Mouse (Mus musculus) liver, adult 10 weeks (tissue): ENCODE data around the gene Dgkg. TPM values are rescaled to one million over a fixed set of nuclear protein-coding genes. Genes with fewer than 3 reads are reported as not detected.

ENCODE experiments used
- polyA plus RNA-seq: library from polyadenylated mRNA; stranded (reverse); fragments of 350-450 nt; fragmentation: Illumina TruSeq; extraction: RNeasy Lipid Tissue Mini Kit (QIAGEN cat#74804); gene quantifications from one replicate; pipeline ENCODE4 v1.2.3, GENCODE M21; 2014; ENCODE audit warnings: low read depth, low replicate concordance

The Dgkg gene
- not detected for polyA plus RNA-seq

DNA sequence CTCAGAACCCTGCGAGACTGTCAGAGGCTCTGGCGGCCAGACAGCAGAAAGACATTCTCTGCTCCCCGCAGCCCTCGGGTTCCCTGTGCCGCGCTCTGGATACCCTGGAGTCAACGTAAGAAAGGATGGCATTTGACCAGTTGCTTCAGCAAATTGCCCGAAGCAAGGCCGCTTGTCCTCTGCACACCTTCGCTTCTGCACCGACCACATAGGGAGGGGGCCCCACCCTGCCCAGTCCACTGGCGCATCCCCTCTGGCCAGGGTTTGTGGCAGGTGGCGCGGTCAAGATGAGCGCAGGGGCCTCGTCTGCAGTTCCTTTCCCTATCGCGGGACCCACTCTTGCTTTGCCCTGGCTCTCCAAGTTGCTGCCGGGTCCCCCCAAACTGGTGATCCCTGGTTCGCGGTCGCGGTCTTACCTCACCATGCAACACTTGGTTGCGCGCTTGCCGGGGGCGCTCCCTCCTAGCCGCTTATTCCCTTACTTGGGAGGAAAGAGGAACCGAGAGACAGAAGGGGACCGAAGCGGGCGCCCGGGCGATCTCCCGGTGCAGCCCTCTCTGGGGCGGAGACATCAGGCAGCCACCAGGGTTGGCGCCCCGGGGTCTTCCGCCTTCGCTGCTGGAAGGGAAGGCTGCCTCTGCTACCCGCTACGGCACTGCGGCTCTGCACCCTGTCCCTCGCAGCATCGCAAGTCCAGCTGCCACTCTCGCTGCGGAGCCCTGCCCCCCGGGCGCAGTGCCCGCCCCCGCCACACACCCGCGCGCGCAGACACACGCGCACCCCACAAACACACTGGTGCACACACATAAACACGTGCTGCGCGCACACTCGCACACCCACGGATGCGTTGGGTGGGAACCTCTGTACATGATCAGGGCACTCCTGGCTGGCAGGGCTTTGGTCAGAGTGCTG, at the start of gene Dgkg:
TSS of gene Dgkg (minus strand) at position 689 of the 912 bp plus-strand sequence.

GRCm38 (mm10) chr16:22439499-22440177, 217.4 kb downstream of the Dgkg start, which contains the start of gene Etv5:
Etv5 (minus strand) TSS chr16:22439719.

Other genes with a start within 250 kb of the Dgkg start
- gene Etv5, start 217.5 kb downstream of the Dgkg start, polyA plus RNA-seq, result 1.6 TPM
- not detected for gene Crygs, start 154.4 kb upstream of the Dgkg start, polyA plus RNA-seq
- 18.6 TPM for gene Tbccd1, start 200.4 kb upstream of the Dgkg start, polyA plus RNA-seq
- gene Dnajb11, start 200.6 kb upstream of the Dgkg start, polyA plus RNA-seq, result 70.8 TPM
- gene Ahsg, start 234.1 kb upstream of the Dgkg start, polyA plus RNA-seq, result 10,784 TPM